Mouse (Mus musculus): Measurements from ENCODE around the gene Ddx5. TPM values are rescaled to one million over a fixed set of nuclear protein-coding genes. Genes with fewer than 3 reads are reported as not detected.

Ddx5 gene
- total RNA-seq, 2 experiments from 2014 or later, result 662 to 1,523 TPM

Other genes with a start within 250 kb of the Ddx5 start
- gene Tex2, start 175.8 kb downstream of the Ddx5 start, total RNA-seq (2014; fragmentation: Nextera tagmentation), result 73.6 and 80.2 TPM in 2 replicates
- gene Tex2, start 175.8 kb downstream of the Ddx5 start, total RNA-seq (2017), result 77.5 and 84.3 TPM in 2 replicates
- gene Pecam1, start 38.6 kb downstream of the Ddx5 start, total RNA-seq (2014; fragmentation: Nextera tagmentation), result 69.6 and 75.1 TPM in 2 replicates
- 46.1 and 46.6 TPM in 2 replicates for gene Pecam1, start 38.6 kb downstream of the Ddx5 start, total RNA-seq (2017)
- 50.5 and 64.3 TPM in 2 replicates for gene Milr1, start 38.0 kb downstream of the Ddx5 start, total RNA-seq (2014; fragmentation: Nextera tagmentation)
- gene Milr1, start 38.0 kb downstream of the Ddx5 start, total RNA-seq (2017), result 72.3 and 85.6 TPM in 2 replicates
- 11.0 and 27.3 TPM in 2 replicates for gene Polg2, start 9.6 kb downstream of the Ddx5 start, total RNA-seq (2014; fragmentation: Nextera tagmentation)
- 13.0 and 18.4 TPM in 2 replicates for gene Polg2, start 9.6 kb downstream of the Ddx5 start, total RNA-seq (2017)
- gene Cep95, start 67 bp upstream of the Ddx5 start, total RNA-seq (2014; fragmentation: Nextera tagmentation), result 16.4 and 37.4 TPM in 2 replicates
- 18.3 and 19.9 TPM in 2 replicates for gene Cep95, start 67 bp upstream of the Ddx5 start, total RNA-seq (2017)
- gene Smurf2, start 131.5 kb upstream of the Ddx5 start, total RNA-seq (2014; fragmentation: Nextera tagmentation), result 18.2 and 23.2 TPM in 2 replicates
- 34.8 and 43.4 TPM in 2 replicates for gene Smurf2, start 131.5 kb upstream of the Ddx5 start, total RNA-seq (2017)
- gene Kpna2, start 210.4 kb upstream of the Ddx5 start, total RNA-seq (2014; fragmentation: Nextera tagmentation), result 103 and 134 TPM in 2 replicates
- gene Kpna2, start 210.4 kb upstream of the Ddx5 start, total RNA-seq (2017), result 261 and 287 TPM in 2 replicates
- gene 1810010H24Rik, start 236.5 kb upstream of the Ddx5 start, total RNA-seq (2014; fragmentation: Nextera tagmentation), result not detected in 2 replicates
- gene 1810010H24Rik, start 236.5 kb upstream of the Ddx5 start, total RNA-seq (2017), result not detected in 2 replicates

Data from granulocyte monocyte progenitor cell, adult 5-6 weeks (primary cell).